Mouse (Mus musculus): Measurements from ENCODE around the gene Galr3.
A peak's percentile ranks its signal among the peaks of the same experiment; 100 is the strongest.

Gene Galr3

GRCm38 (mm10) chr15:79051461-79052360 is 10.0 kb downstream of the Galr3 start:
- DNase-seq (ENCODE audit: low read depth, low spot score), result no peak

GRCm38 (mm10) chr15:79052366-79052765 is 10.7 kb downstream of the Galr3 start:
- DNase-seq (ENCODE audit: low read depth, low spot score), result no peak

DNA sequence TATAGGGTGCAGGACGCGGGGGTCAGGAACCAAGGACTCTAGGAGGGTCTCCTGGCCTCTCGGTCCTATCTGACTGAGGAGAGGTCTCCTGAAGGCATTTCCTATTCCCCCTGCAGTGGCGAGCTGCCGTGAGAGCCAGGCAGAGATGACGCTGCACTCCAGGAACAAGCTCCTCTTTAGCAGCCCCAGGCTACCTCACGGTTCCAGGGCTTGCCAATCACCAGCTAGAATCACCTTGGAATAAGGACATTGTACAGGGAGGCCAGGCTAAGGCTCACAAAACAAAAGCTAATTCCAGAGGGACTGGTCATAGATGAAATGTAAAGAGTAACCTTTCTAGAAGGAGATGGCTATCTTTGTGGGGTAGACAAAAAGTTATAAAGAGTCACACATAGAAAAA is 14.9 kb downstream of the Galr3 start:
- no peak for DNase-seq (ENCODE audit: low read depth, low spot score)

GRCm38 (mm10) chr15:79057850-79058249 is 16.2 kb downstream of the Galr3 start:
- peak; percentile 62 for DNase-seq (ENCODE audit: low read depth, low spot score)

DNA sequence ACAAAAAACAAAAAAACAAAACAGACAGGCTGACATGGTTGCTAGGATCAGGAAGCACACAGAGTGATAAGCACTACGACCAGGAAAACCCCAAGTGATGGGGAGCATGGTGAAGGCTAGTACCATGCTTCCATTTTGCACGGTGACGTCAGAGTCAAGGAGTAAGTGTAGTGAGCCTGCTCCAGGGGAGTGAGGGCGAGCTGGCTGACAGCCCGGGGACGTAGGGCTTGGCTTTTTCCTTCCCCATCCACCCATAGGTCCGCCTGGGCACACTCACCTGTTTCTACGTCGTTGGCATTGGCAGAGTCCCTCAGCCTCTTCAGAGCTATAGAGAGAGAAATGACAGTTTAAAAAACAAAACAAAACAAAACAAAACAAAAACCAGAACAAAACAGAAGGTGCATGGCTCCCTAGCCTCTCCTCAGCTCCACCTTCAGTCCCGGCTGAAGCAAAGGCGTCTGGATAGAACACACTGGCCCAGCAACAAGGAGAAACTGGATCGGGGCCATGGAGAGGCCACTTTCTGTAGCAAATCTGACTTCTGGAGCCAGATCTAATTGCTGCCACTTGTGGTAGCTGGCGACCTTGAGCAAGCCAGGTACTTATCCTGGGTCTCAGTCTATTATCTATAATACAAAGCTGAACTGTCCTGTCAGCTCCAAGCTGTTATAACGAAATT is 19.3 kb downstream of the Galr3 start:
- no peak for DNase-seq (ENCODE audit: low read depth, low spot score)

DNA sequence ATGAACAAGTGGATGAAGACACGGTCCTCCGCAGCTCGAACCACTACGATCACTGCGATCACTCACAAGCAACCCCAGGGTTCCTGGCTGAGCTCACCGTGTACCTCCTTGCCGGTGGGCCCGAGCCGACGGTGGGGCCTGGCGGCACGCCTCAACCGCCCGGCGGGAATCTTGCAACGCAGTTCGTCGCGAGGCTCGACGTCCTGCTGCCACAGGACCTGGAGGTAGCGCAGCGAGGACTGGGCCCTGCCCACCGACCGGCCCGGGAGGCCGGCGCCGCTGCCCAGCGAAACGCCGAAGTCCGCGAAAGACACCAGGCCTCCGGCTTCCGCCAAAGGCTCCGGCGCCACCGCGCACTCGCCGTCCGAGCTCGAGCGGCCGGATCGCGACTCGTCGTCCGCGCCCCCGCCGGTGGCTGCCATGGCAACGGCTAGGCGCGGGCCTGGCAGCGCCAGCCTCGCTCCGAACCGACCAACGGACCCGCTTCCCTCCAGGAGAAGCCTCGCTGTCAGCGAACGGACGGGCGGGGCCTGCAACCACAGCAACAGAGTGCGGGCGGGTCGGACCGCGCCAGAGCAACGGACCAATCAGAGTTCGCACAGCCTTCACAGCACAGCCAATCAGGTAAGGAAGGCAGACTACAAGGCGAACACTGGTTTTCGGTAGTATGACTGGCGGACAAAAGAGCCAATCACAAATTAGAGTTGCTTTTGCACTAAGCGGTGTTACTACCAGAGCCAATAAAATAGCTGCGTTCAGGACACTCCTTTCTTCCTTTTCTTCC is 20.9 kb downstream of the Galr3 start, which contains the start of gene Ankrd54:
Gene Ankrd54, minus strand, starts transcription at position 518 of the 784 bp plus-strand sequence.
- DNase-seq (ENCODE audit: low read depth, low spot score), result peak; percentile 99

DNA sequence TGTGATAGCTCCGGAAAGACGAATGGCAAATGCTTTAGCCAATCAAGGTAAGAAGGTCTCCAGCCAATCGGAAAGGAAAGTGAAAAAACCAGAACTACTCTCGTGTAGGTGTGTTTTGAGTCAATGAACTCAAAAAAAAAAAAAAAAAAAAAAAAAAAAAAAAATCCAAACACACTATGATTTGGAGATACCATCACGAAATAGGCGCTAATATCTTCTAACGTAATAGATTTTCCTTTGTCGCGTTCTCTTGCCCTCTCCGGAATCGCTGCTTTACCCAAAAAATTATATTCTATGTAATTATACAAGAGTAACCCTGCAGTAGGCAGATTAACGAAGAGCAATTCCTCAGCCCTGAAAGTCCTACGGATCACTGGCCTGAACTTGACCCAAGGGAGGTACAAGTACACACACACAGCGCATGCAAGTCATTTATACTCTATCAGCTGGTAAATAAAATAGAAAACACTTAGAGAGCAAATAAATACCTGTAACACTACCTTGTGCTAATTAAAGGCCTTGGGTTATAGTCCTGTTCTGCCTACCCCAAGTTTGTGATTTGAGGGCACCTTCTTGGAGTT is 21.6 kb downstream of the Galr3 start:
- no peak for DNase-seq (ENCODE audit: low read depth, low spot score)

DNA sequence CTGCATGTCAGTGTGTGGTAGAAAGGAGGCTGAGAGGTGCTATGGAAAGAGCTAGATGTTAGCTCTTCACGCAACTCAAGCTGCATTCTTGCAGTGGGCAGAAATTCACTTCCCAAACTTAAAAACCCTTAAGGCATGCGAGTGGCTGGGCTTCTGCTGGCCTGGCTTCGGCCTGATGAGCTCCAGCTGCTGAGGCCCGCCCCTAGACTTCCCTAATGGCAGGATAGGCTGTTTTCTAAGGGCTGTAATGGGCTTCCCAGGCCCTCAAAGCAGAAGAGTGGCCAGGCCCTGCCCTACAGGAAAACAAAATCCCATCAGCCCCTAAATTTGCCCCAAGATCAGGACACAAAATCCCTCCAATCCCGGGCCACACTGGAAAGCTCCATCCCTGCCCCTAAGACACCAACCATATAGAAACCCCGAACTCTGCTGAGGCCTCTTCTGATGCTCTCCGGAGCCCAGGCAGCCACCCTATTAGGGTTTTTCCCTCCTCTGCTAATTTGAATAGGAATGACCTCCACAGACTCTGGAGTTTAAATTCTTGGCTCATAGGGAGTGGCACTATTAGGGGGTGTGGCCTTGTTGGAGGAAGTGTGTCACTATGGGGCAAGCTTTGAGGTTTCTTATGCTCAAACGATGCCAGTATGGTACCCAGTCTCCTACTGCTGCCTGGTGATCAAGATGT is 23.5 kb downstream of the Galr3 start:
- no peak for DNase-seq (ENCODE audit: low read depth, low spot score)

DNA sequence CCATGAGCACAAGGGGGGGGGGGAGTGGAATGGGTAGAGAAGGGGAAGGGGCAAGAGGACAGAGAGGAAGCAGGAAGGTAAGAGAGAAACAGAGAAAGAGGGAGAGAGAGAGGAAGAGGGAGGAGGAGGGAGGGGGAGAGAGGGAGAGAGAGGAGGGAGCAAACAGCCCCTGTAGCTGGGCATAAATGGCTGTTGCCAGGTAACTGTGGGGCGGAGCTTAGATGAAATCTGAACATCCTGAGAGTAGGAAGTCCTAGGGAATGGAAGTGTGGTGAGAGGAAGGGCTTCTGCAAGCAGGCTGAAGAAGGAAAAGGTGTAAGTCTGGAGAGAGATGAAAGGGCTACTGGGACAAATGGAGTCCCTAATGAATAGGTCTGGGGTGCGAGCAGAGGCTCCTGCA is 24.6 kb downstream of the Galr3 start:
- DNase-seq (ENCODE audit: low read depth, low spot score), result no peak

DNA sequence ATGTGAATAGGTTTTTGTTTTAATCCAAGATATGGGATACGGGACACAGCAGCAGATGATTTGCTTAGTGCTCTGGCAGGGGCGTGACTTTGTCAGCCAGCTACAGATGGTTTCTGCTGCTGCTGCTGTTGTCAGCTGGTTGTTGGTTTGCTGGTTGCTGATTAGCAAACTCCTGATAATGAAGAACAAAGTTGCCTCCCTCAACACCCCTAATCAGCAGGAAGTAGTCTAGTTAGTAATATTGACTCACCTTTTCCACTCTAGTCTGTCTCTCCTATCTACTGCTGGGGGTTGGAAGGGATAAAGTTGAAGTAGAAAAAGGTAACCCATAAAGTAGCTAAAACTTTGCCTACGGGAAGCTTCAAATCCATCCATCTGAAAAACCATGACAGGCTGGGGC is 25.9 kb downstream of the Galr3 start:
- no peak for DNase-seq (ENCODE audit: low read depth, low spot score)

DNA sequence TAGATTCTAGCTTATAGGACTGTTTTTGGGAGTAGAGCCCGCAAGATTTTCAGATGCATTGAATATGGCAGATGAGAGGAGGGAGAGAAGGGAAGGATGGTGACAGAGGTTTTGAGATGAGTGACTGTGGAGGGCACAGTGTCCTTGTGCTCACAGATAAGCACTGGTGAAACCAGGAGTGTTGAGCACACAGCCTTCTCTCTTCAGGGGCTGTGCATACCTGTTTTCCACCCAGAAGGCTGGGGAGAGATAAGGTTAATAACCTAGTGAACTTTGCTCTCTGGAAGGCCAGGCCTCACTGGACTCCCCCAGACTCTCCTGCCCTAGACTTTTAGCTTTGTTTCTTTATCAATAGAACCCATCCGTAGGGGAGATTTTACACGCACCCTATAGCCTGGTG is 26.7 kb downstream of the Galr3 start:
- no peak for DNase-seq (ENCODE audit: low read depth, low spot score)

GRCm38 (mm10) chr15:79071117-79072039 is 29.7 kb downstream of the Galr3 start:
- DNase-seq (ENCODE audit: low read depth, low spot score), result no peak

- DNase-seq (ENCODE audit: low read depth, low spot score), result no peak
Measured at GRCm38 (mm10) chr15:79073752-79074151, 32.1 kb downstream of the Galr3 start.

DNA sequence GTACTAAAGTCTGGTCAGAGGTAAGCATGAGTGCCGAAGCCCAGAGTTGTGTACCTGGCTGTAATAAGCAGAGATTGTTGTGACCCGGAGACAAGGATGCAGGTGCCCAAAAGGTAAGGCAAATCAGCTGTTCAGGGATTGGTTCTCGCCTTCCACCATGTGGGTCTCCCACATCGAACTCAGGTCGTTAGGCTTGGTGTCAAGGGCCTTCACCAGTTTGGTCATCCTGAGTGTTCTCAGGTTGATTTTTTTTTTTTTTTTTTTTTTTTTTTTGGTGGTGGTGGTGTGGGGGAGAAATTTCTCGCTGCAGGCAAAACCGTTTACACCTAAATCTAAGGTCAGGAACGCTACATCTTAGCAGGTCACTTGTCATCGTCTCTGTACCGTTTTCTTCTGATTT is 32.8 kb downstream of the Galr3 start:
- DNase-seq (ENCODE audit: low read depth, low spot score), result no peak

- peak; percentile 67 for DNase-seq (ENCODE audit: low read depth, low spot score)
Measured at GRCm38 (mm10) chr15:79074913-79075532, 33.3 kb downstream of the Galr3 start, which contains the start of gene Eif3l. Gene Eif3l (plus strand): TSS chr15:79075179.

- no peak for DNase-seq (ENCODE audit: low read depth, low spot score)
Measured at GRCm38 (mm10) chr15:79075658-79076365, 34.1 kb downstream of the Galr3 start.

GRCm38 (mm10) chr15:79079567-79079966 is 37.9 kb downstream of the Galr3 start:
- DNase-seq (ENCODE audit: low read depth, low spot score), result no peak

GRCm38 (mm10) chr15:79092284-79092683 is 50.6 kb downstream of the Galr3 start:
- no peak for DNase-seq (ENCODE audit: low read depth, low spot score)

All from c-Kit-negative CD71-positive TER-119-positive erythroid progenitor cells, embryonic 14.5 days (primary cell).